Mouse (Mus musculus) lung, embryonic 15.5 days (tissue): Measurements from ENCODE around the gene Rhbdd2. TPM values are rescaled to one million over a fixed set of nuclear protein-coding genes. Genes with fewer than 3 reads are reported as not detected.

Experiments
- ATAC-seq: fragments of 200-750 bp; cut with Nextera tagmentation; 2 replicates; pipeline ENCODE4 v1.8.0; 2017; ENCODE audit warnings: moderate number of reproducible peaks, borderline replicate concordance; ENCODE audit not compliant: low FRiP score, low TSS enrichment; ENCODE audit errors: extremely low read depth
- H3K27ac ChIP-seq: fragments of 300-500 bp; sonication (generic); 2 replicates; pipeline ENCODE4 v1.5.1; 2015; ENCODE audit warnings: moderate library complexity, mild to moderate bottlenecking, inconsistent platforms
- H3K27me3 ChIP-seq: fragments of 300-500 bp; sonication (generic); 2 replicates; pipeline ENCODE4 v1.6.1; 2015; ENCODE audit warnings: inconsistent platforms
- H3K36me3 ChIP-seq: fragments of 300-500 bp; sonication (generic); 2 replicates; pipeline ENCODE4 v1.6.1; 2015; ENCODE audit warnings: inconsistent platforms
- H3K4me1 ChIP-seq: fragments of 300-500 bp; sonication (generic); 2 replicates; pipeline ENCODE4 v1.6.1; 2015; ENCODE audit warnings: inconsistent platforms
- H3K4me2 ChIP-seq: fragments of 300-500 bp; sonication (generic); 2 replicates; pipeline ENCODE4 v1.6.1; 2015; ENCODE audit warnings: inconsistent platforms, mild to moderate bottlenecking, moderate library complexity
- H3K4me3 ChIP-seq: fragments of 300-500 bp; sonication (generic); 2 replicates; pipeline ENCODE4 v1.5.1; 2015; ENCODE audit warnings: mild to moderate bottlenecking, inconsistent platforms
- H3K9ac ChIP-seq: fragments of 300-500 bp; sonication (generic); 2 replicates; pipeline ENCODE4 v1.6.1; 2015; ENCODE audit warnings: inconsistent platforms
- H3K9me3 ChIP-seq: fragments of 300-500 bp; sonication (generic); 2 replicates; pipeline ENCODE4 v1.6.1; 2016; ENCODE audit warnings: inconsistent platforms
- WGBS: fragments of 180-500 bp; shearing (Covaris S2); methylation state at CpG from one replicate; pipeline ENCODE4 v1.1.7; 2015; 5-methylcytosine and 5-hydroxymethylcytosine counted together
- polyA plus RNA-seq: library from polyadenylated mRNA; unstranded; fragments of >200 nt; fragmentation: Nextera tagmentation; extraction: Ambion mirVana; gene quantifications from 2 replicates; pipeline ENCODE4 v1.2.1, GENCODE M21; 2015

Rhbdd2 gene
- polyA plus RNA-seq, 1 experiment from 2014 or later: 42.7 TPM

DNA sequence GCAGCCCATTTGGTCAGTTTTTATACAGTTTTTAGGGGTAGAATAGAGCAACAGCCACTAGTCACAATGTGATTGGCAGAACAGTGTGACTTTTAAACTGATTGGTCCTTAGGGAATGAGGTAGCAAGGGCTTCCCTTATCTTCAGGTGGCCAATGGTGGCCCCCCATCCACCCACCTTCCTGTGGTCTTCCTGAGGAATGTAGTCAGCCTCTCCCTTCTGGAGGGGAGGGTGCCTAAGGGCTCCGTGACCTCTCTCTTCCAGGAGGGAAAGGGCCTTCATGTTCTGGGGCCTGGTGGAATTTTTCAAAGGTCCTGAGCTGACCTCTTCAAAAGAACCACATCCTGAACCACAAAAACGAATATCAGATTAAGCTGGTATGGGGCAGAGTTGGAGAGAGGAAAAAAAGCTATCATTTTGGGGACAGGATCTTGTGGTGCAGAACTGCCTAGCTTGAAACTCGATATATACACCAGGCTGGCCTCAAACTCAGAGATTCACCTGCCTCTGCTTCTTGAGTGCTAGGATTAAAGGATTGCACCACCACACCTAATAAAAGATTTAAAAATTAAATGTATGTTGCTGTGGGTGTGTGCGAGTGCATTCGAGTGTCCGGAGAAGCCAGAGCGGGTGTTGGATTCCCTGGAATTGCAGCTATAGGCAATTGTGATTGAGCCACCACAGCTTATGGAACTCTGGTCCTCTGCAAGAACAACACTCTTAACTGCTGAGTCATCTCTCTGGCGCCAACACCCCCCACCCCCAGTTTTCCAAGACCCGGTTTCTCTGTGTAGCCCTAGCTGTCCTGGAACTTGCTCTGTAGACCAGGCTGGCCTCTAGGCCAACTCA lies 16.3 kb downstream of the Rhbdd2 start:
- no peak for ATAC-seq
- H3K9ac ChIP-seq: no peak overlapping the region
- 69% methylated on average over 9 of the region's 9 CpGs for WGBS

DNA sequence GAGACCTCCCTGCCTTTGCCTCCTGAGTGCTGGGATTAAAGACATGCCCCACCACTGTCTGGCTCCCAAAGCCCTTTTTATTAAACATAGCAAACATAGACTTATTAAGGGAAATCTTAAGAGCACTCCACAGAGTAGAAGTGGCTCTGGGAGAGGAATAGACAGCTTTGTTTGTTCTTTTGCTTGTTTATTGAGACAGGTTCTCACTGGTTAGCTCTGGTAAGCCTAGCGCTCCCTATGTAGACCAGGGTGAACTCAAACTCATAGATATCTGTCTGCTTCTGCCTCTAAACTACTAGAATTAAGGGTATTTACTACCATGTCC lies 16.9 kb downstream of the Rhbdd2 start:
- Histone ChIP-seq H3K4me3 (no peak overlapping the region), H3K27ac (no peak overlapping the region), H3K9ac (no peak overlapping the region), H3K4me1 (peaks cover 4% of the 10 kb centered on the region; the same call in 1 of the 2 replicates), H3K9me3 (no peaks in the 10 kb centered on the region), H3K36me3 (no peaks in the 10 kb centered on the region), H3K4me2 (no peak overlapping the region), H3K27me3 (no peaks in the 10 kb centered on the region)
- ATAC-seq: no peak
- WGBS: 64% methylated on average over 1 of the region's 1 CpGs

More for the DNA sequence above, 16.3 kb downstream of the Rhbdd2 start:
- no peak overlapping the region for H3K4me3 ChIP-seq
- H3K9me3 ChIP-seq: no peaks in the 10 kb centered on the region
- H3K27ac ChIP-seq: no peak overlapping the region
- H3K36me3 ChIP-seq: 0 out of 2 replicates have a peak, but pooled peaks cover 1% of the 10 kb centered on the region
- H3K4me1 ChIP-seq: peaks cover 4% of the 10 kb centered on the region; the same call in 1 of the 2 replicates
- no peak overlapping the region for H3K4me2 ChIP-seq
- no peaks in the 10 kb centered on the region for H3K27me3 ChIP-seq

GRCm38 (mm10) chr5:135651536-135651935 lies 19.1 kb downstream of the Rhbdd2 start:
- Histone ChIP-seq H3K9me3 (no peaks in the 10 kb centered on the region), H3K9ac (no peak overlapping the region), H3K4me1 (peaks cover 4% of the 10 kb centered on the region; the same call in 1 of the 2 replicates), H3K36me3 (no peaks in the 10 kb centered on the region), H3K4me2 (no peak overlapping the region), H3K27ac (no peak overlapping the region), H3K27me3 (no peaks in the 10 kb centered on the region), H3K4me3 (no peak overlapping the region)
- ATAC-seq: no peak
- 68% methylated on average over 3 of the region's 3 CpGs for WGBS

GRCm38 (mm10) chr5:135653209-135653608 lies 20.8 kb downstream of the Rhbdd2 start:
- H3K4me2 ChIP-seq: no peak overlapping the region
- ATAC-seq: no peak; the same call in 1 of the 2 replicates
- peak overlapping the region; percentile 19; the same call in 1 of the 2 replicates for H3K27ac ChIP-seq
- H3K9me3 ChIP-seq: no peaks in the 10 kb centered on the region
- H3K4me3 ChIP-seq: no peak overlapping the region
- peaks cover 4% of the 10 kb centered on the region; the same call in 1 of the 2 replicates for H3K4me1 ChIP-seq
- 35% methylated on average over 2 of the region's 2 CpGs for WGBS
- no peaks in the 10 kb centered on the region for H3K27me3 ChIP-seq
- H3K36me3 ChIP-seq: no peaks in the 10 kb centered on the region
- H3K9ac ChIP-seq: no peak overlapping the region

- Histone ChIP-seq H3K36me3 (no peaks in the 10 kb centered on the region), H3K4me2 (no peak overlapping the region), H3K9ac (no peak overlapping the region), H3K9me3 (no peaks in the 10 kb centered on the region), H3K27ac (no peak overlapping the region), H3K27me3 (no peaks in the 10 kb centered on the region), H3K4me3 (no peak overlapping the region), H3K4me1 (peaks cover 4% of the 10 kb centered on the region; the same call in 1 of the 2 replicates)
- ATAC-seq: no peak
- 61% methylated on average over 5 of the region's 5 CpGs for WGBS
Measured at GRCm38 (mm10) chr5:135656046-135656445, 23.6 kb downstream of the Rhbdd2 start.

DNA sequence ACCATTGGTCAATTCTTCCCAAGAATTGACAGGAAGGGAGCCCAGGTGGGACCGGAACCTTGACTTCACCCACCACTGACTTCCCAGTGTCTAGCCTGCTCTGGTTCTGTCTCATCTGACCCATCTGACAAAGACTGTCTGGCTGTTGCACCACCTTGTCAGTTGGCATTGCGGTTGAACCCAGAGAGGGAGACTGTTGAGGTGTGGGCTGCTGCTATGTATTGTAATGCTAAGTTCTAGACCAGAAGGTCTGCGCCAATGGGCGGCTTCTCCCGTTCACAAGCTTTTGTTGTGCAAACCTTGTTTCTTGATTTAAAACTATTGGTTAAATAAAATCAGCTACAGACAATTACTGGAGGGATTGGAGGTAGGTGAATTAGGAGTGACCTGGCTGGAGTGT lies 24.7 kb downstream of the Rhbdd2 start:
- H3K27ac ChIP-seq: no peak overlapping the region
- 90% methylated on average over 5 of the region's 5 CpGs for WGBS

GRCm38 (mm10) chr5:135657703-135658373 lies 25.4 kb downstream of the Rhbdd2 start:
- Histone ChIP-seq H3K4me1 (no peaks in the 10 kb centered on the region), H3K27me3 (no peaks in the 10 kb centered on the region), H3K36me3 (no peaks in the 10 kb centered on the region), H3K9ac (no peak overlapping the region), H3K27ac (no peak overlapping the region), H3K4me3 (no peak overlapping the region), H3K9me3 (no peaks in the 10 kb centered on the region), H3K4me2 (no peak overlapping the region)
- no peak for ATAC-seq
- WGBS: 47% methylated on average over 17 of the region's 17 CpGs

More for the DNA sequence above, 24.7 kb downstream of the Rhbdd2 start:
- H3K9me3 ChIP-seq: no peaks in the 10 kb centered on the region
- H3K4me2 ChIP-seq: no peak overlapping the region
- no peaks in the 10 kb centered on the region for H3K36me3 ChIP-seq
- no peaks in the 10 kb centered on the region for H3K4me1 ChIP-seq
- no peak for ATAC-seq
- no peaks in the 10 kb centered on the region for H3K27me3 ChIP-seq
- H3K9ac ChIP-seq: no peak overlapping the region
- no peak overlapping the region for H3K4me3 ChIP-seq

- Histone ChIP-seq H3K27me3 (no peaks in the 10 kb centered on the region), H3K4me2 (no peak overlapping the region), H3K36me3 (no peaks in the 10 kb centered on the region), H3K4me1 (no peaks in the 10 kb centered on the region), H3K9ac (no peak overlapping the region), H3K9me3 (no peaks in the 10 kb centered on the region), H3K27ac (no peak overlapping the region), H3K4me3 (no peak overlapping the region)
- 30% methylated on average over 4 of the region's 4 CpGs for WGBS
- ATAC-seq: no peak
Measured at GRCm38 (mm10) chr5:135659956-135660355, 27.5 kb downstream of the Rhbdd2 start.

DNA sequence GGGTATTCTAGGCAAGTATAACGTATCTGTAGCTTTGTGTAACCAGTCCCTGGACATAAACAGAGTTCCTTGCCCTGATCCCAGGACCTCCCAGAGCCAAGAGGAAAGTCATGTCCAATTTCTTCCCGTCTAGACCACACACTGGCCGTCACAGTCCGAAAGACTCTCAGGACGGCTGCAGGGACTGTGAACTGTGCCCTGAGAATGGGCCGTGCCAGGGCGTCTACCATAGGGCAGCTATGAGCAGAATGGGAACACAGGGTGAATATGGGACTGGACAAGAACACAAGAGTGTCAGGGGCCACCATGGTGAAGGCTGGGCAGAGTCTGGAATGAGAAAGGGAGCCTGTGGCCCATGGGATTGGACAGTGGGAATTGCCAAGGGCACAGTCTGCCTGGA lies 28.1 kb downstream of the Rhbdd2 start:
- H3K9me3 ChIP-seq: no peaks in the 10 kb centered on the region
- 72% methylated on average over 7 of the region's 7 CpGs for WGBS
- ATAC-seq: no peak
- H3K4me3 ChIP-seq: no peak overlapping the region
- H3K27ac ChIP-seq: no peak overlapping the region
- no peaks in the 10 kb centered on the region for H3K27me3 ChIP-seq
- no peaks in the 10 kb centered on the region for H3K4me1 ChIP-seq
- H3K36me3 ChIP-seq: no peaks in the 10 kb centered on the region
- H3K9ac ChIP-seq: no peak overlapping the region
- H3K4me2 ChIP-seq: no peak overlapping the region

DNA sequence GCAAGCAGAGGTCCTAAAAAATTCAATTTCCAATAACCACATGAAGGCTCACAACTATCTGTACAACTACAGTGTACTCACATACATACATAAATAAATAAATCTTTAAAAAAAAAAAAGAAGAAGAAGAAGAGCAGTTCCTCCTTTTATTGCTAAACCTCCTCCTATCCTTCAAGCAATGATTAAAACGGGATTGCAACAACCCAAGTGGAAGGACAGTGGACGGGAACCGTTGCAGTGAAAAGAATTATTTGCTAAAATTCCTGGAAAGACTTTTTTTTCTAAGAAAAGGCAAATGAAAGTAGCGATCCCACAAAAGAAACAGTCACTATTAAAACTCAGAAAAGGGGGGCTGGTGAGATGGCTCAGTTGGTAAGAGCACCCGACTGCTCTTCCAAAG lies 34.5 kb downstream of the Rhbdd2 start:
- Histone ChIP-seq H3K4me3 (no peak overlapping the region), H3K27me3 (no peaks in the 10 kb centered on the region), H3K4me2 (no peak overlapping the region), H3K36me3 (no peaks in the 10 kb centered on the region), H3K9ac (no peak overlapping the region), H3K4me1 (no peaks in the 10 kb centered on the region), H3K27ac (no peak overlapping the region), H3K9me3 (no peaks in the 10 kb centered on the region)
- ATAC-seq: no peak
- 71% methylated on average over 5 of the region's 5 CpGs for WGBS

DNA sequence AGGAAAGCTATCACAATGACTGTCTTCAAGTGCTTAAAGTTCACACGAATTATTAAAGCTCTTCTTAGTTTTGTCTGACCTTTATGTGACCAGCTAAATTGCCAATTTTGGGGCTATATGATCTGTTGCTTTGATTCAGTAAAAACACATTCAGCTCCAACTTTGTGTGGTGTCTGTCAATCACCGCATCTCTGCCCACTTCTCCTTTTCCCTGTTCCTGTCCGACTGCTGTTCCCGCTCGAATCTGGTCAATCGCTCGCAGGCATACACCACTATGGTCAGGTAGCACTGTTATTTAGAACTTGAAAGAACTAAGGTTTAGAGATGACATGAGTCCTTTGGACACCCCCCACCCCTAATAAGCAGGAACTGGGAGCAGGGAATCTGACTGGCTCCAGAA lies 35.7 kb downstream of the Rhbdd2 start:
- H3K4me1 ChIP-seq: 0 out of 2 replicates have a peak, but pooled peaks cover 4% of the 10 kb centered on the region
- H3K27me3 ChIP-seq: no peaks in the 10 kb centered on the region
- H3K9ac ChIP-seq: no peak overlapping the region
- no peak overlapping the region for H3K4me3 ChIP-seq
- no peaks in the 10 kb centered on the region for H3K36me3 ChIP-seq
- ATAC-seq: no peak
- WGBS: 87% methylated on average over 7 of the region's 7 CpGs
- no peaks in the 10 kb centered on the region for H3K9me3 ChIP-seq
- H3K4me2 ChIP-seq: no peak overlapping the region
- no peak overlapping the region for H3K27ac ChIP-seq

- peaks cover 9% of the 10 kb centered on the region for H3K4me1 ChIP-seq
- ATAC-seq: no peak
- H3K9me3 ChIP-seq: no peaks in the 10 kb centered on the region
- no peak within 1 kb of the TSS for H3K4me3 ChIP-seq
- H3K4me2 ChIP-seq: no peak within 1 kb of the TSS
- no peak within 1 kb of the TSS for H3K9ac ChIP-seq
- no peaks in the 10 kb centered on the region for H3K27me3 ChIP-seq
- 20% methylated on average over 9 of the region's 9 CpGs for WGBS
- H3K27ac ChIP-seq: no peak within 1 kb of the TSS
- H3K36me3 ChIP-seq: no peaks in the 10 kb centered on the region
Measured at GRCm38 (mm10) chr5:135669741-135670275, 37.4 kb downstream of the Rhbdd2 start, which contains the start of gene Por. Gene Por, plus strand, starts transcription at chr5:135670033.
